Mouse (Mus musculus): Measurements from ENCODE around the gene Anapc15-ps. TPM values are rescaled to one million over a fixed set of nuclear protein-coding genes. Genes with fewer than 3 reads are reported as not detected.

The Anapc15-ps gene
- polyA plus RNA-seq, 1 experiment from 2014 or later, result not detected

DNA sequence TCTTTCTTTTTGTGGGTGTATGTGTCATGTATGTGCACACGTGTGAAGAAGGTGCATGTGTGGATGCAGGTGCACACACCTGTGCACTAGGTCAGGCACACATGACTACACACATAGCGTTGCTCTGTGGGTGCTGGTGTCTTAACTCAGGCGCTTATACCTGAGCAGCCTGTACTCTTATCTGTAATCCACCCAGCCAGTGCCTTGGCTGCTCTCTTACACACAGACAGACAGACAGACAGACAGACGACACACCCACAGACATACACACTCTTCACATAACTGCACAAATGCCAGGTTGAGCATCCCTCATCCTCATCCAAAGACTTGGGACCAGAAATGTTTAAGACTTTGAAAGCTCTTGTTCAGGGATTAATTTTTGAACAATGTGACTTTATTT is 12.8 kb upstream of the Anapc15-ps start:
- no peak overlapping the region for H3K9ac ChIP-seq (ENCODE audit: low read length)
- ATAC-seq (ENCODE audit: insufficient number of reproducible peaks, low FRiP score, low TSS enrichment, low read depth) (no peak), DNase-seq (ENCODE audit: low spot score) (no peak)
- no peaks in the 10 kb centered on the region for H3K9me3 ChIP-seq (ENCODE audit: control insufficient read depth, low read length)
- no peaks in the 10 kb centered on the region for H3K27me3 ChIP-seq (ENCODE audit: control insufficient read depth, insufficient read depth, low read length)
- no peak overlapping the region for H3K27ac ChIP-seq (replicated peaks; ENCODE audit: low read depth, low read length)
- 84% methylated on average over 4 of the region's 4 CpGs for WGBS
- no peak overlapping the region for H3K4me2 ChIP-seq (ENCODE audit: low read depth, severe bottlenecking)
- 0 out of 2 replicates have a peak, but pooled peaks cover 3% of the 10 kb centered on the region for H3K4me1 ChIP-seq (ENCODE audit: control insufficient read depth, insufficient read depth, low read length)
- H3K4me3 ChIP-seq (ENCODE audit: low read depth, low read length), result no peak overlapping the region
- no peaks in the 10 kb centered on the region for H3K36me3 ChIP-seq (ENCODE audit: control insufficient read depth, insufficient read depth, low read length)

DNA sequence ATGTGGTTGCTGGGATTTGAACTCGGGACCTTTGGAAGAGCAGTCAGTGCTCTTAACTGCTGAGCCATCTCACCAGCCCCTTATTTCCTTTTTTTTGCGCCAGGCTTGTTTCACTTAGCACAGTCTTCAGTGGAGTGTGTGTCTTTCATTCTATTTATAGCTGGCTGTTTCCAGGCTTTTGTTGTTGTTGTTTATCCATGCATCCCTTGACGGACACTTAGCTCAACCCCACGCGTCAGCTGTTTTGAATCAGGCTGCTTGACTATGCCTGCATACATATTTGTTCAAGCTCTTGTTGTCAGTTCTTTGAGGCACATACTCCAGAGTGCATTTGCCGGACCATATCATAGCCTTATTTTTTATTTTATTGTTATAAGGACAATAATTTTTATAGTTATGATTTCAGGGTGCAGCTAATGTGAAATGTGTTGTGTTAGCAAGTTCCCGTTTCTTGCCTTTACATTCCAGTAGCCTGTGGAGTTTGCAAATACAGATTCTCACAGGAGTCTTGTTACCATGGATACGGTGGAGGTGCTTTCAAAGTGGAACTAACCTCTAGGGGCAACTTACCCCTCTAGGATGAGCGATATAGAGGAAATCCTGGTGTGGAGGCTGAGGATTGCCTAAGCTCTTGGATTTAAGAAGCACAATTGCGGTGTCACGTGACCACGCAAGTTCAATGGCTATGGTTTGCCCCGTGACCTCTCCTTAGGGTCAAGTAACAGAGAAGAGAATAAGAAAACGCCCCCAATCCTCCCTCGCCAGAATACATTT is 11.7 kb upstream of the Anapc15-ps start:
- 51% methylated on average over 15 of the region's 15 CpGs for WGBS
- DNase-seq (ENCODE audit: low spot score), result no peak
- no peaks in the 10 kb centered on the region for H3K36me3 ChIP-seq (ENCODE audit: control insufficient read depth, insufficient read depth, low read length)
- H3K4me1 ChIP-seq (ENCODE audit: control insufficient read depth, insufficient read depth, low read length), result 0 out of 2 replicates have a peak, but pooled peaks cover 3% of the 10 kb centered on the region
- no peaks in the 10 kb centered on the region for H3K9me3 ChIP-seq (ENCODE audit: control insufficient read depth, low read length)
- no peaks in the 10 kb centered on the region for H3K27me3 ChIP-seq (ENCODE audit: control insufficient read depth, insufficient read depth, low read length)
- no peak overlapping the region for H3K4me3 ChIP-seq (ENCODE audit: low read depth, low read length)
- no peak for ATAC-seq (ENCODE audit: insufficient number of reproducible peaks, low FRiP score, low TSS enrichment, low read depth)
- no peak overlapping the region for H3K9ac ChIP-seq (ENCODE audit: low read length)
- no peak overlapping the region for H3K27ac ChIP-seq (replicated peaks; ENCODE audit: low read depth, low read length)
- H3K4me2 ChIP-seq (ENCODE audit: low read depth, severe bottlenecking), result no peak overlapping the region

GRCm38 (mm10) chr10:95684250-95684649 is 11.0 kb upstream of the Anapc15-ps start:
- Histone ChIP-seq H3K4me3 (ENCODE audit: low read depth, low read length) (no peak overlapping the region), H3K27ac (replicated peaks; ENCODE audit: low read depth, low read length) (no peak overlapping the region), H3K9me3 (ENCODE audit: control insufficient read depth, low read length) (no peaks in the 10 kb centered on the region), H3K4me2 (ENCODE audit: low read depth, severe bottlenecking) (no peak overlapping the region), H3K36me3 (ENCODE audit: control insufficient read depth, insufficient read depth, low read length) (no peaks in the 10 kb centered on the region), H3K4me1 (ENCODE audit: control insufficient read depth, insufficient read depth, low read length) (0 out of 2 replicates have a peak, but pooled peaks cover 3% of the 10 kb centered on the region), H3K27me3 (ENCODE audit: control insufficient read depth, insufficient read depth, low read length) (no peaks in the 10 kb centered on the region), H3K9ac (ENCODE audit: low read length) (no peak overlapping the region)
- ATAC-seq (ENCODE audit: insufficient number of reproducible peaks, low FRiP score, low TSS enrichment, low read depth) (no peak), DNase-seq (ENCODE audit: low spot score) (no peak)
- 96% methylated on average over 4 of the region's 4 CpGs for WGBS

DNA sequence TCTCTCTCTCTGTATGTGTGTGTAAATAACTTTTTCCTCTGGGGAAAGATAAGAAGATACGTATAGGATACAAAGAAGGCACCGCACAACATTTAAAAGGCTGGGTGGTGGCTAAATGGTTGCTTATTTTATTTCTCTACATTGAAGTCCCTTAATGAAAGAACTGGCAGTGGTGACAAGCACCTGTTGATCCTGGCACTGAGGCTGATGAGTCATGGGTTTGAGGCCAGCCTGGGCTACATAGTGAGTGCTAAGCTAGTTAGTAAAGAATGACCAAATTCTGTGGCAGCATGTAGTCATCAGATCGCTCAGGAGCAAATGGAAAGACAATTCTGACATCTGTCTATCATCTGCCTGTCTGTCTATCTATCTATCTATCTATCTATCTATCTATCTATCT is 10.5 kb upstream of the Anapc15-ps start:
- Histone ChIP-seq H3K4me2 (ENCODE audit: low read depth, severe bottlenecking) (no peak overlapping the region), H3K27ac (replicated peaks; ENCODE audit: low read depth, low read length) (no peak overlapping the region), H3K4me3 (ENCODE audit: low read depth, low read length) (no peak overlapping the region), H3K4me1 (ENCODE audit: control insufficient read depth, insufficient read depth, low read length) (0 out of 2 replicates have a peak, but pooled peaks cover 3% of the 10 kb centered on the region), H3K9ac (ENCODE audit: low read length) (no peak overlapping the region), H3K36me3 (ENCODE audit: control insufficient read depth, insufficient read depth, low read length) (no peaks in the 10 kb centered on the region), H3K27me3 (ENCODE audit: control insufficient read depth, insufficient read depth, low read length) (no peaks in the 10 kb centered on the region), H3K9me3 (ENCODE audit: control insufficient read depth, low read length) (no peaks in the 10 kb centered on the region)
- DNase-seq (ENCODE audit: low spot score), result no peak
- no peak for ATAC-seq (ENCODE audit: insufficient number of reproducible peaks, low FRiP score, low TSS enrichment, low read depth)
- WGBS, result 94% methylated on average over 3 of the region's 3 CpGs

- H3K4me3 ChIP-seq (ENCODE audit: low read depth, low read length), result no peak overlapping the region
- 45% methylated on average over 10 of the region's 10 CpGs for WGBS
- no peak overlapping the region for H3K4me2 ChIP-seq (ENCODE audit: low read depth, severe bottlenecking)
- H3K9me3 ChIP-seq (ENCODE audit: control insufficient read depth, low read length), result no peaks in the 10 kb centered on the region
- H3K27ac ChIP-seq (replicated peaks; ENCODE audit: low read depth, low read length), result no peak overlapping the region
- no peaks in the 10 kb centered on the region for H3K36me3 ChIP-seq (ENCODE audit: control insufficient read depth, insufficient read depth, low read length)
- ATAC-seq (ENCODE audit: insufficient number of reproducible peaks, low FRiP score, low TSS enrichment, low read depth) (no peak), DNase-seq (ENCODE audit: low spot score) (no peak)
- H3K9ac ChIP-seq (ENCODE audit: low read length), result no peak overlapping the region
- 0 out of 2 replicates have a peak, but pooled peaks cover 3% of the 10 kb centered on the region for H3K4me1 ChIP-seq (ENCODE audit: control insufficient read depth, insufficient read depth, low read length)
- H3K27me3 ChIP-seq (ENCODE audit: control insufficient read depth, insufficient read depth, low read length), result no peaks in the 10 kb centered on the region
Measured at GRCm38 (mm10) chr10:95682964-95683363, 9.7 kb upstream of the Anapc15-ps start.

- WGBS, result 81% methylated on average over 9 of the region's 9 CpGs
- Histone ChIP-seq H3K9me3 (ENCODE audit: control insufficient read depth, low read length) (no peaks in the 10 kb centered on the region), H3K36me3 (ENCODE audit: control insufficient read depth, insufficient read depth, low read length) (no peaks in the 10 kb centered on the region), H3K9ac (ENCODE audit: low read length) (no peak overlapping the region), H3K27ac (replicated peaks; ENCODE audit: low read depth, low read length) (no peak overlapping the region), H3K27me3 (ENCODE audit: control insufficient read depth, insufficient read depth, low read length) (no peaks in the 10 kb centered on the region), H3K4me3 (ENCODE audit: low read depth, low read length) (no peak overlapping the region), H3K4me1 (ENCODE audit: control insufficient read depth, insufficient read depth, low read length) (peaks cover 7% of the 10 kb centered on the region; the same call in 1 of the 2 replicates), H3K4me2 (ENCODE audit: low read depth, severe bottlenecking) (no peak overlapping the region)
- DNase-seq (ENCODE audit: low spot score) (no peak), ATAC-seq (ENCODE audit: insufficient number of reproducible peaks, low FRiP score, low TSS enrichment, low read depth) (no peak)
Measured at GRCm38 (mm10) chr10:95682091-95682740, 9.0 kb upstream of the Anapc15-ps start.

DNA sequence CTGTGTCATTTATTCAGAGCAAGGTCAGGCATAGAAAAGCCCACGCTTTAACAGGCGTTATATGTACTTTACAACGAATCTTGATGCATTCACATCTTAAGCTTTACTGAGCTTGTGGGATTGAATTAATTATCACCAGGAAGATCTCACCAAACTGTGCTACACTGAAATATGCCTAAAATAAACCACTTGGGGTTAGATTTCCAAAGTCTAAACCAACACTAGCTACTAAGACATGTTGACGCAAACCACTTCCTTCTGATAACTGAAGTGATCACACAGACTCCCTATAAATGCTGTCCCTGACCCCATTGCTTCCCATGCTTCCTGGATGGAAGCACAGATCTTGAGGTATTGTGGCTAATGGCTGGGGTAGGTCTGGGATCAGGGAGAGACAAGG is 8.2 kb upstream of the Anapc15-ps start:
- H3K4me2 ChIP-seq (ENCODE audit: low read depth, severe bottlenecking), result no peak overlapping the region
- no peaks in the 10 kb centered on the region for H3K36me3 ChIP-seq (ENCODE audit: control insufficient read depth, insufficient read depth, low read length)
- ATAC-seq (ENCODE audit: insufficient number of reproducible peaks, low FRiP score, low TSS enrichment, low read depth) (no peak), DNase-seq (ENCODE audit: low spot score) (no peak)
- no peak overlapping the region for H3K27ac ChIP-seq (replicated peaks; ENCODE audit: low read depth, low read length)
- H3K4me3 ChIP-seq (ENCODE audit: low read depth, low read length), result no peak overlapping the region
- 84% methylated on average over 4 of the region's 4 CpGs for WGBS
- no peak overlapping the region for H3K9ac ChIP-seq (ENCODE audit: low read length)
- H3K4me1 ChIP-seq (ENCODE audit: control insufficient read depth, insufficient read depth, low read length), result peaks cover 7% of the 10 kb centered on the region; the same call in 1 of the 2 replicates
- H3K27me3 ChIP-seq (ENCODE audit: control insufficient read depth, insufficient read depth, low read length), result no peaks in the 10 kb centered on the region
- H3K9me3 ChIP-seq (ENCODE audit: control insufficient read depth, low read length), result no peaks in the 10 kb centered on the region

- Histone ChIP-seq H3K4me2 (ENCODE audit: low read depth, severe bottlenecking) (no peak overlapping the region), H3K4me3 (ENCODE audit: low read depth, low read length) (no peak overlapping the region), H3K9ac (ENCODE audit: low read length) (no peak overlapping the region), H3K36me3 (ENCODE audit: control insufficient read depth, insufficient read depth, low read length) (no peaks in the 10 kb centered on the region), H3K9me3 (ENCODE audit: control insufficient read depth, low read length) (no peaks in the 10 kb centered on the region), H3K27me3 (ENCODE audit: control insufficient read depth, insufficient read depth, low read length) (no peaks in the 10 kb centered on the region), H3K27ac (replicated peaks; ENCODE audit: low read depth, low read length) (no peak overlapping the region), H3K4me1 (ENCODE audit: control insufficient read depth, insufficient read depth, low read length) (peaks cover 7% of the 10 kb centered on the region; the same call in 1 of the 2 replicates)
- ATAC-seq (ENCODE audit: insufficient number of reproducible peaks, low FRiP score, low TSS enrichment, low read depth) (no peak), DNase-seq (ENCODE audit: low spot score) (no peak)
- 56% methylated on average over 7 of the region's 7 CpGs for WGBS
Measured at GRCm38 (mm10) chr10:95681058-95681440, 7.8 kb upstream of the Anapc15-ps start.

Measured in limb, embryonic 11.5 days (tissue).